Mouse (Mus musculus): ENCODE data around the gene Csnk2b. TPM values are rescaled to one million over a fixed set of nuclear protein-coding genes. Genes with fewer than 3 reads are reported as not detected.
A peak's percentile ranks its signal among the peaks of the same experiment; 100 is the strongest.

Gene Csnk2b
- 361 and 363 TPM in 2 replicates for polyA plus RNA-seq (2014; fragmentation: Nextera tagmentation; extraction: Ambion mirVana)

DNA sequence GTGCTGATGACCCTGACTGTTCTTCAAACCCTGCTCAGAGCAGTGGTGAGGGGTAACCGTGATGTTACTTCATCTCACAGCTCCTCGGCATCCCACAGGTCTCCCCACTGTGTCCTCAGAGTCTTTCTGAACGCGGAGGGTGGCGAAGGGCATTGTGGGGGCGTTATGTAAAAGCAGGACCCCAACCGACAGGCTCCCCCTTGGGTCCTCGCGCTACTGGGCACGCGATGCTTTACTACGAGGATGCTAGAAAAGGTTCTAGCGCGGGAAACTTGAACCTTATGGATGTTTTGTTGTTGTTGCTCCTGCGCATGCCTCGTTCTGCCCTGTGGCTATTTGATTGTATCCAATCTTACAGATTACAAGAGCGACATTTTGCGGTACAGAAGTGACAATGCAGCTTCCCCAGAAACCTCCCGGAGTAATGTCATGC is at the start of gene Csnk2b:
Gene Csnk2b (minus strand): TSS at position 183 of the 433 bp plus-strand sequence.
- H3K9me3 ChIP-seq (ENCODE audit: control insufficient read depth, low read length): no peaks in the 10 kb centered on the region
- peaks cover 20% of the 10 kb centered on the region for H3K36me3 ChIP-seq (ENCODE audit: control insufficient read depth, insufficient read depth, low read length)
- H3K27ac ChIP-seq (ENCODE audit: low read depth, low read length): peak within 1 kb of the TSS; percentile 85
- WGBS: under 1% methylated on average over 19 of the region's 19 CpGs
- peak within 1 kb of the TSS; percentile 96 for H3K4me2 ChIP-seq (ENCODE audit: low read depth, low read length)
- peak; percentile 50 for ATAC-seq (ENCODE audit: low read depth)
- H3K4me3 ChIP-seq (ENCODE audit: low read depth, low read length): peak within 1 kb of the TSS; percentile 86
- no peaks in the 10 kb centered on the region for H3K27me3 ChIP-seq (ENCODE audit: control insufficient read depth, insufficient read depth, low read length)
- H3K4me1 ChIP-seq (ENCODE audit: control insufficient read depth, insufficient read depth, low read length): peaks cover 13% of the 10 kb centered on the region
- peak within 1 kb of the TSS; percentile 86 for H3K9ac ChIP-seq (replicated peaks; ENCODE audit: low read depth, low read length)

GRCm38 (mm10) chr17:35168541-35169207 is 46.8 kb upstream of the Csnk2b start:
- 25% methylated on average over 4 of the region's 4 CpGs for WGBS
- H3K27me3 ChIP-seq (ENCODE audit: control insufficient read depth, insufficient read depth, low read length): no peaks in the 10 kb centered on the region
- H3K9ac ChIP-seq (replicated peaks; ENCODE audit: low read depth, low read length): no peak overlapping the region
- H3K4me3 ChIP-seq (ENCODE audit: low read depth, low read length): no peak overlapping the region
- H3K4me1 ChIP-seq (ENCODE audit: control insufficient read depth, insufficient read depth, low read length): peaks cover 9% of the 10 kb centered on the region; the same call in 1 of the 2 replicates
- no peaks in the 10 kb centered on the region for H3K9me3 ChIP-seq (ENCODE audit: control insufficient read depth, low read length)
- no peak for ATAC-seq (ENCODE audit: low read depth)
- H3K4me2 ChIP-seq (ENCODE audit: low read depth, low read length): no peak overlapping the region
- no peaks in the 10 kb centered on the region for H3K36me3 ChIP-seq (ENCODE audit: control insufficient read depth, insufficient read depth, low read length)
- no peak overlapping the region for H3K27ac ChIP-seq (ENCODE audit: low read depth, low read length)

DNA sequence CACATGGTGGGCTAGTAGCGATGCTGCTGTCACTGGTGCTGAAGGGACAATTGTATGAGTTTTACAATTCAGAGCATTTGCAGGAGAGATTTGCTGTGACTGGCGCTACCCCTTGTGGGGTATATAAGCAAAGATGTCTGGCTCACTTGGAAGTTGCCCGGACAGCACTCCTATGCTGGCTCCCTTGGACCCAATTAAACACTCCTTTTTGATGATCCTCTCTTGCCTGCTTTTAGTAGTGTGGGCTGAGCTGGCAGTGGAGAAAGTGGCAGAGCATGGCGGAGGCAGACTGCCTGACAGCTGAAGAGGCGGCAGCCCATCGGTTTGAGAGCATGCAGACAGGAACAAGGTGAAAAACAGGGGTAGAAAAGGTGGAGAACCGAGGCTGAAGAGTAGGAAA is 45.9 kb upstream of the Csnk2b start:
- ATAC-seq (ENCODE audit: low read depth): no peak
- 88% methylated on average over 7 of the region's 7 CpGs for WGBS
- Histone ChIP-seq H3K9ac (replicated peaks; ENCODE audit: low read depth, low read length) (no peak overlapping the region), H3K4me2 (ENCODE audit: low read depth, low read length) (no peak overlapping the region), H3K4me1 (ENCODE audit: control insufficient read depth, insufficient read depth, low read length) (peaks cover 14% of the 10 kb centered on the region), H3K9me3 (ENCODE audit: control insufficient read depth, low read length) (no peaks in the 10 kb centered on the region), H3K27ac (ENCODE audit: low read depth, low read length) (no peak overlapping the region), H3K27me3 (ENCODE audit: control insufficient read depth, insufficient read depth, low read length) (no peaks in the 10 kb centered on the region), H3K4me3 (ENCODE audit: low read depth, low read length) (no peak overlapping the region), H3K36me3 (ENCODE audit: control insufficient read depth, insufficient read depth, low read length) (no peaks in the 10 kb centered on the region)

GRCm38 (mm10) chr17:35166352-35167035 is 44.6 kb upstream of the Csnk2b start:
- Histone ChIP-seq H3K4me1 (ENCODE audit: control insufficient read depth, insufficient read depth, low read length) (peaks cover 26% of the 10 kb centered on the region), H3K4me2 (ENCODE audit: low read depth, low read length) (peak overlapping the region; percentile 71), H3K36me3 (ENCODE audit: control insufficient read depth, insufficient read depth, low read length) (peaks cover 5% of the 10 kb centered on the region; the same call in 1 of the 2 replicates), H3K9me3 (ENCODE audit: control insufficient read depth, low read length) (no peaks in the 10 kb centered on the region), H3K27ac (ENCODE audit: low read depth, low read length) (peak overlapping the region; percentile 88), H3K27me3 (ENCODE audit: control insufficient read depth, insufficient read depth, low read length) (no peaks in the 10 kb centered on the region), H3K9ac (replicated peaks; ENCODE audit: low read depth, low read length) (peak overlapping the region; percentile 54), H3K4me3 (ENCODE audit: low read depth, low read length) (peak overlapping the region; percentile 89; the same call in 1 of the 2 replicates)
- 48% methylated on average over 8 of the region's 8 CpGs for WGBS
- ATAC-seq (ENCODE audit: low read depth): peak; percentile 6; the same call in 1 of the 2 replicates

GRCm38 (mm10) chr17:35165451-35166155 is 43.8 kb upstream of the Csnk2b start:
- Histone ChIP-seq H3K4me1 (ENCODE audit: control insufficient read depth, insufficient read depth, low read length) (peaks cover 26% of the 10 kb centered on the region), H3K9ac (replicated peaks; ENCODE audit: low read depth, low read length) (peak overlapping the region; percentile 54), H3K4me2 (ENCODE audit: low read depth, low read length) (peak overlapping the region; percentile 71), H3K36me3 (ENCODE audit: control insufficient read depth, insufficient read depth, low read length) (peaks cover 14% of the 10 kb centered on the region; the same call in 1 of the 2 replicates), H3K4me3 (ENCODE audit: low read depth, low read length) (peak overlapping the region; percentile 89), H3K9me3 (ENCODE audit: control insufficient read depth, low read length) (no peaks in the 10 kb centered on the region), H3K27me3 (ENCODE audit: control insufficient read depth, insufficient read depth, low read length) (no peaks in the 10 kb centered on the region), H3K27ac (ENCODE audit: low read depth, low read length) (peak overlapping the region; percentile 88)
- WGBS: 23% methylated on average over 12 of the region's 12 CpGs
- ATAC-seq (ENCODE audit: low read depth): peak; percentile 83

DNA sequence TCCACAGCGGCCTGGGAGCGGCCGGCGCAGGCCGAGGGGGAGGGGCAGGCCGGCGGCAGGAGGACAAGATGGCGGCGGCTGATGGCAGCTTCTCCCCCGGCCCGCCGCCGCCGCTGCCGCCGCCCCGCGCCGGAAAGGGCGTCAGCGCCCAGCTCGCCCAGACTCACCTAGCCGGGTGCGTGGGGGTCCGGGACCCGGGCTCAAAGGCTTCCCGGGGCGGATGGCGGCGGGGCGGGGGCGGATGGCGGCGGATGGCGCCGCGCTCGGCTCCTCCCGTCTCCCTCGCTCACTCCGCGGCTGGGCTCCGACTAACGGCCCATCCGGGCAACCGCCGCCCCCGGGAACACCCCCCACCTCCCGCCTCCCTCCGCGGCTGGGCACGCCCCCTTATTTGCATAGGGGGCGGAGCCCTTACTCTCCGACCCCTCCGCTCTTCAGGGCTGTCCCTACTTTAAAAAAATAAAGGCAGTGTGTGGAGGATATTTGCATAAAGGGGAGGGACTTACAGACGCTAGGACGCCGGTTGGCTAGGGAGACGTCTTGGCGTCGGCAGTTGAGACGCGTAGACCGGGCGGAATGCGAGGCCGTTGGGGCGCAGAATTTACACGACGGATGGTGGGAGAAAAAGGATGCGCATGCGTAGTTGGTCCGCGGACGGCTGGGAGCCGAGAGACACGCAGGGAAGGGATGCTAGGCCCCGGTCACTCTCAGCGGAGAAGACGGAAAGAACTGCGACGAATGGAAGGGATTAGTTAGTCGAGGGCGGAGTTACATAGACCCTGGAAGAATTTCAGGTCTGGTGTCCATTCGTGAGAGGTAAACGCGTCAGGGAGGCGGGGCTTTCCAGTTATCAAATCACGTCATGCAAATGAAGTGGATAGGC is 43.0 kb upstream of the Csnk2b start, which contains the start of gene Prrc2a:
Gene Prrc2a (minus strand): TSS at position 330 of the 883 bp plus-strand sequence.
- Histone ChIP-seq H3K36me3 (ENCODE audit: control insufficient read depth, insufficient read depth, low read length) (peaks cover 22% of the 10 kb centered on the region), H3K4me1 (ENCODE audit: control insufficient read depth, insufficient read depth, low read length) (peaks cover 26% of the 10 kb centered on the region), H3K4me2 (ENCODE audit: low read depth, low read length) (peak within 1 kb of the TSS; percentile 89), H3K4me3 (ENCODE audit: low read depth, low read length) (peak within 1 kb of the TSS; percentile 89), H3K9me3 (ENCODE audit: control insufficient read depth, low read length) (no peaks in the 10 kb centered on the region), H3K27ac (ENCODE audit: low read depth, low read length) (peak within 1 kb of the TSS; percentile 92), H3K9ac (replicated peaks; ENCODE audit: low read depth, low read length) (peak within 1 kb of the TSS; percentile 98), H3K27me3 (ENCODE audit: control insufficient read depth, insufficient read depth, low read length) (no peaks in the 10 kb centered on the region)
- peak; percentile 92 for ATAC-seq (ENCODE audit: low read depth)
- under 1% methylated on average over 82 of the region's 89 CpGs for WGBS

DNA sequence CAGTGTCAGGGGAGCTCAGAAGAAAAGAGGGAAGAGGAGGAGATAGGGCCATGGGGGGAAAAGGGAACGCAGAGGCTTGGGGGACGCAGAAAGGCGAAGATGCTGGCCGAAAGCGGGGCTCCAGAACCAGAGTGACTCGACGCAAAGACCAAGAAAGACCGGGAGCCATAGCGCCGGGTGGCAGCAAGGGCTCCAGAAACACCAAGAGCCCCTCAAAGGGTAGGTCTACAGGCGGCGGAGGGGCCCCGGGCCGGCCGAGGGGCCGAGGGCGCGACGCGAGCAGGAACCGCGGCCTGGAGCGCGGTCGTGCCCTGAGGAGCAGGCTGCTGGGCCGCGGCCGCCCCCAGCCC is 42.3 kb upstream of the Csnk2b start:
- Histone ChIP-seq H3K27me3 (ENCODE audit: control insufficient read depth, insufficient read depth, low read length) (no peaks in the 10 kb centered on the region), H3K9ac (replicated peaks; ENCODE audit: low read depth, low read length) (peak overlapping the region; percentile 98), H3K27ac (ENCODE audit: low read depth, low read length) (peak overlapping the region; percentile 92), H3K4me2 (ENCODE audit: low read depth, low read length) (peak overlapping the region; percentile 89), H3K4me1 (ENCODE audit: control insufficient read depth, insufficient read depth, low read length) (peaks cover 26% of the 10 kb centered on the region), H3K4me3 (ENCODE audit: low read depth, low read length) (peak overlapping the region; percentile 89), H3K36me3 (ENCODE audit: control insufficient read depth, insufficient read depth, low read length) (peaks cover 28% of the 10 kb centered on the region), H3K9me3 (ENCODE audit: control insufficient read depth, low read length) (no peaks in the 10 kb centered on the region)
- no peak; the same call in 1 of the 2 replicates for ATAC-seq (ENCODE audit: low read depth)
- 0% methylated on average over 26 of the region's 28 CpGs for WGBS

- ATAC-seq (ENCODE audit: low read depth): no peak
- Histone ChIP-seq H3K27me3 (ENCODE audit: control insufficient read depth, insufficient read depth, low read length) (no peaks in the 10 kb centered on the region), H3K4me3 (ENCODE audit: low read depth, low read length) (peak overlapping the region; percentile 89), H3K36me3 (ENCODE audit: control insufficient read depth, insufficient read depth, low read length) (peaks cover 35% of the 10 kb centered on the region), H3K27ac (ENCODE audit: low read depth, low read length) (peak overlapping the region; percentile 92), H3K9ac (replicated peaks; ENCODE audit: low read depth, low read length) (peak overlapping the region; percentile 98), H3K4me1 (ENCODE audit: control insufficient read depth, insufficient read depth, low read length) (peaks cover 26% of the 10 kb centered on the region), H3K9me3 (ENCODE audit: control insufficient read depth, low read length) (no peaks in the 10 kb centered on the region), H3K4me2 (ENCODE audit: low read depth, low read length) (peak overlapping the region; percentile 89)
- 12% methylated on average over 8 of the region's 8 CpGs for WGBS
Measured at GRCm38 (mm10) chr17:35163326-35164081, 41.7 kb upstream of the Csnk2b start.
